Mouse (Mus musculus): Measurements from ENCODE around the gene Mink1.

GRCm38 (mm10) chr11:70607611-70608010 lies 44.9 kb downstream of the Mink1 start:
- TF ChIP-seq ZNF384 (IDR thresholded peaks at IDR 0.05; ENCODE audit: low read depth, low read length): no peak
- no peak for TF ChIP-seq HCFC1 (IDR thresholded peaks at IDR 0.05; ENCODE audit: borderline replicate concordance, insufficient read depth, low read length)

All from ES-E14 (cell line).